Mouse (Mus musculus): ENCODE data around the gene Arhgef6. TPM values are rescaled to one million over a fixed set of nuclear protein-coding genes. Genes with fewer than 3 reads are reported as not detected.

Arhgef6 gene
- polyA plus RNA-seq, 1 experiment from 2014 or later: 8.1 TPM

Other genes with a start within 250 kb of the Arhgef6 start
- not detected in 2 replicates for gene Cd40lg, start 126.6 kb downstream of the Arhgef6 start, polyA plus RNA-seq (2015; fragmentation: Nextera tagmentation; extraction: Ambion mirVana)
- gene Rbmx, start 54.3 kb upstream of the Arhgef6 start, polyA plus RNA-seq (2015; fragmentation: Nextera tagmentation; extraction: Ambion mirVana): 164 and 168 TPM in 2 replicates
- gene Gm364, start 70.4 kb upstream of the Arhgef6 start, polyA plus RNA-seq (2015; fragmentation: Nextera tagmentation; extraction: Ambion mirVana): not detected in 2 replicates
- not detected in 2 replicates for gene Gpr101, start 165.0 kb upstream of the Arhgef6 start, polyA plus RNA-seq (2015; fragmentation: Nextera tagmentation; extraction: Ambion mirVana)

Data from limb, embryonic 13.5 days (tissue).